Mouse (Mus musculus): ENCODE measurements around the gene Eif2ak3.

GRCm38 (mm10) chr6:70821566-70821965 lies 22.7 kb upstream of the Eif2ak3 start:
- TF ChIP-seq CTCF (IDR thresholded peaks at IDR 0.05; ENCODE audit: low read depth, low read length) (no peak), POLR2A (IDR thresholded peaks at IDR 0.05; ENCODE audit: insufficient read depth, low read length) (no peak)
